Mouse (Mus musculus): ENCODE results near the gene Zfp950. TPM values are rescaled to one million over a fixed set of nuclear protein-coding genes. Genes with fewer than 3 reads are reported as not detected.

The Zfp950 gene
- 3.7 and 10.9 TPM in 2 replicates for polyA plus RNA-seq (2012; rRNA removed; ENCODE audit: low replicate concordance)

DNA sequence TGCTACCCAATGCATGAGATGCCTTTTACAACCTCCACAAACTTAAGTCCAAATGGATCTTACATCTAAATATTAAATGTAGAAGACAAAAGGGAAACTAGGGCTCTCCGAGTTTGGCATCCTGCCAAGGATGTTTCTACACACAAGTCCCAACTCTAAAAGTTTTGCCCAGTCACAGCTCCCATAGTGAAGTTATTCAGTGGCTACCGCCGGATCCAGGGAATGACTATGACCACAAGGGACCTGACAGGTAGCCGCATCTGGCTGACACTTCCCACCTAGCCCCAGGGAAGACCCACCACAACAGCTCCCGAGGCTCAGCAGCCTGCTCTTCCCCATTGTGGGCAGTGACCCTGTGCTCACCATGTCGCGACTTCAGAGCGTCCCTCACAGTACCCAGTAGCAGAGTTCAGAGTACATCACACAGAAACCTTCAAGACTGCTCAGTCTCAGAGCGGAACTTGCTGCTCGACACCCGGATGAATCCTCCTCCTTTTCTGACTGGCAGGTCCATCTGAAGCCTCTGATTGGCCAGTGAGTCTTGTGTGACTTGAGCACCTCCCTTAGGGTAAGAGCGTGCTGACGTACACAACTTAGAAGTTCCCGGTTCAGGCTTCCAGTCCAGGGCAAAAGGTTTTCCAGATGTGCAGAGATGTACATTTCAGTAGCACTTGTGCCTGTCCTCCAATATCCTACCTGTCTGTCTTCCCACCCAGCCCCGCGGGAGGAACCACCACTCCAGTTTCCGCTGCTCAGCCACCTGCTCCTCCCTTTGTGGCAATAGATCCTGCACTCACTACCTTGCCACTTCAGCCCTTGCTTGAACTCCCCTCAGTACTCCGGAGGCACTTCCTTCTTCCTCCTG, at the start of gene Zfp950:
Zfp950 (minus strand) TSS at position 499 of the 865 bp plus-strand sequence.

DNA sequence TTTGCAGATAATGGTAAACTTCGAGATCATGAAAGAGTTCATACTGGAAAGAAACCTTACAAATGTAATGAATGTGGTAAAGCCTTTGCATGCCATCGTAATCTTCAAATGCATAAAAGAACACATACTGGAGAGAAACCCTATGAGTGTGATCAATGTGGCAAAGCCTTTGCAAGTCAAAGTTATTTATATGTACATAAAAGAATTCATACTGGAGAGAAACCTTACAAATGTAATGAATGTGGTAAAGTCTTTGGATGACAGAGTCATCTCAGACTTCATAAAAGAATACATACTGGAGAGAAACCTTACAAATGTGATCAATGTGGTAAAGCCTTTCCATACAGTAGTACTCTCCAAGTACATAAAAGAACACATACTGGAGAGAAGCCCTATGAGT, 43.0 kb upstream of the Zfp950 start, which contains the start of gene Gm6020:
Gm6020 (plus strand) TSS at position 301 of the 400 bp plus-strand sequence.

DNA sequence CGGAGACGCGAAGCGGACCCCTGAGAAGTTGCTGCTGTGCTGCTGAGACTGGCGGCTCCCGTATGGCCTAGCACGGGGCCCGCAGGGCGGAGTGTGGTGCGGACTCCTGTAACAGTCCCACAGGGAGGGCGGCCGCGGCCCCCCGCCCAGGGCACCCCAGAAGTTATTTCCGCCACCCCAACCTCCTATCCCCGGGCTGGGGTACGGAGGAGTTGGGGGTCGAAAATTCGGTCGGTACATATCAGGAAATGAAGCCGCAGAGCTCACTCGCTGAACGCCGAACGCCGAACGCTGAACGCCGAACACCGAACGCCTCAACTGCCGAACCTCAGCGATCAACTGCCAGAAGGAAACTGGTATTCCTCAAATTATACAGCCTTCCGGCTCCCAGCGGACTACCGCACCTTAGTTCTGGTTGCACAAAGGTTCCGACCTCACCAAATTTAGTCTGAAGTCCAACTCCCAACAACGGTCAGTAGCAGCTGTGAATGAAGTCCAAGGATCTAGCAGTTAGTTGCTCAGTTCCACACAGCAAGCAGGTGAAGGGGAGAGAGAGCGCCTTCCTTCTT, 35.2 kb upstream of the Zfp950 start, which contains the start of gene Gm7102:
Gm7102 (minus strand) TSS at position 554 of the 569 bp plus-strand sequence.

Other genes with a start within 250 kb of the Zfp950 start
- gene Gm7102, start 35.5 kb upstream of the Zfp950 start, polyA plus RNA-seq (2012; rRNA removed; ENCODE audit: low replicate concordance), result not detected in 2 replicates
- not detected in 2 replicates for gene Gm6020, start 43.0 kb upstream of the Zfp950 start, polyA plus RNA-seq (2012; rRNA removed; ENCODE audit: low replicate concordance)
- 258 and 487 TPM in 2 replicates for gene Csf2ra, start 87.6 kb upstream of the Zfp950 start, polyA plus RNA-seq (2012; rRNA removed; ENCODE audit: low replicate concordance)
- gene Gm21060, start 156.2 kb upstream of the Zfp950 start, polyA plus RNA-seq (2012; rRNA removed; ENCODE audit: low replicate concordance), result not detected in 2 replicates